Mouse (Mus musculus) cortical plate, adult 2 months (tissue): ENCODE data around the gene Syt14.

Experiments
- CTCF ChIP-seq: fragments of 200-500 bp; IDR thresholded peaks from 2 replicates; pipeline ENCODE4 v1.5.1; 2011; ENCODE audit warnings: mild to moderate bottlenecking, control low read depth, low read length; ENCODE audit not compliant: insufficient read depth; ENCODE audit errors: extremely low read depth
- POLR2A ChIP-seq: fragments of 200-500 bp; IDR thresholded peaks from 2 replicates; pipeline ENCODE4 v1.6.1; 2011; ENCODE audit warnings: mild to moderate bottlenecking, low read length, control low read depth; ENCODE audit not compliant: insufficient read depth; ENCODE audit errors: extremely low read depth

DNA sequence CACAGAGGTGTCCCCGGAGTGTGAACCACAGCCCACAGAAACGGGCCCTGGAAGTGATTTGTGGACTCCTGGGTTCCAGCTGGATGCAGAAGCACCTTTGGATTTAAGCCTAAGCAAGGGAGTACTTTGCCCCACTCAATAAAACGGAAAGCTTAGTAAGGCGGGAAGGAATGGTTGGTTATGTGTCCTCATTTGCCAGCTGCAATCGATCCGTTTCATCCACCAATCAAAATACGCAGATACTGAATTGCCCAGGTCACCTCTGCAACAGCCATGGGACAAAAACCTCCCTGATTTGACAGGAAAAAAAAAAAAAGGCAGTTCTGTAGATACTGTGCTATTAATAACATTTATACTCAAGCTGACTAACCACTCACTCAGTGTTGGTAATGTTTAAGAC lies 47.5 kb upstream of the Syt14 start:
- TF ChIP-seq CTCF (no peak), POLR2A (no peak)
